Mouse (Mus musculus) forebrain, embryonic 14.5 days (tissue): ENCODE data around the gene Col12a1. TPM values are rescaled to one million over a fixed set of nuclear protein-coding genes. Genes with fewer than 3 reads are reported as not detected.
A peak's percentile ranks its signal among the peaks of the same experiment; 100 is the strongest.

Experiments
- ATAC-seq: fragments of 200-750 bp; cut with Nextera tagmentation; 2 replicates; pipeline ENCODE4 v1.8.0; 2017; ENCODE audit warnings: mild to moderate bottlenecking, moderate library complexity
- DNase-seq: peaks from one replicate; pipeline ENCODE4 v3.0.0-alpha.2; 2015; ENCODE audit warnings: low spot score
- H3K27ac ChIP-seq: fragments of 300-500 bp; sonication (generic); 2 replicates; pipeline ENCODE4 v1.5.1; 2014; ENCODE audit warnings: low read depth, mild to moderate bottlenecking, control low read depth, low read length, moderate library complexity
- H3K27me3 ChIP-seq: fragments of 300-500 bp; sonication (generic); replicated peaks from 2 replicates; pipeline ENCODE4 v1.6.1; 2014; ENCODE audit warnings: low read length, control low read depth, mixed read lengths; ENCODE audit not compliant: control insufficient read depth, insufficient read depth
- H3K36me3 ChIP-seq: fragments of 300-500 bp; sonication (generic); 2 replicates; pipeline ENCODE4 v1.6.1; 2014; ENCODE audit warnings: low read length, control low read depth; ENCODE audit not compliant: control insufficient read depth, insufficient read depth
- H3K4me1 ChIP-seq: fragments of 300-500 bp; sonication (generic); 2 replicates; pipeline ENCODE4 v1.6.1; 2014; ENCODE audit warnings: antibody characterized with exemption, low read length, control low read depth; ENCODE audit not compliant: control insufficient read depth, insufficient read depth
- H3K4me2 ChIP-seq: fragments of 300-500 bp; sonication (generic); 2 replicates; pipeline ENCODE4 v1.6.1; 2014; ENCODE audit warnings: mild to moderate bottlenecking, control low read depth, low read length
- H3K4me3 ChIP-seq: fragments of 300-500 bp; sonication (generic); 2 replicates; pipeline ENCODE4 v1.5.1; 2014; ENCODE audit warnings: low read depth, low read length, control low read depth
- H3K9ac ChIP-seq: fragments of 300-500 bp; sonication (generic); 2 replicates; pipeline ENCODE4 v1.6.1; 2014; ENCODE audit warnings: mild to moderate bottlenecking, low read length, control low read depth, moderate library complexity
- H3K9me3 ChIP-seq: fragments of 300-500 bp; sonication (generic); replicated peaks from 2 replicates; pipeline ENCODE4 v1.6.1; 2016; ENCODE audit warnings: low read length, control low read depth, mixed read lengths; ENCODE audit not compliant: control insufficient read depth
- WGBS: fragments of 180-500 bp; shearing (Covaris S2); extraction: QIAGEN DNeasy Blood & Tissue Kit; methylation state at CpG from one replicate; pipeline ENCODE4 v1.1.7; 2014; 5-methylcytosine and 5-hydroxymethylcytosine counted together
- polyA plus RNA-seq: library from polyadenylated mRNA; unstranded; fragments of >200 nt; fragmentation: Nextera tagmentation; extraction: Ambion mirVana; gene quantifications from 2 replicates; pipeline ENCODE4 v1.2.1, GENCODE M21; 2014

Col12a1 gene
- polyA plus RNA-seq: 5.0 and 7.7 TPM in 2 replicates

- no peaks in the 10 kb centered on the region for H3K36me3 ChIP-seq
- DNase-seq: peak; percentile 82
- H3K4me1 ChIP-seq: peaks cover 11% of the 10 kb centered on the region
- peak within 1 kb of the TSS; percentile 61 for H3K9ac ChIP-seq
- H3K27me3 ChIP-seq: peaks cover 33% of the 10 kb centered on the region
- H3K4me2 ChIP-seq: peak within 1 kb of the TSS; percentile 93
- ATAC-seq: peak; percentile 70
- no peak within 1 kb of the TSS for H3K27ac ChIP-seq
- under 1% methylated on average over 62 of the region's 64 CpGs for WGBS
- H3K4me3 ChIP-seq: peak within 1 kb of the TSS; percentile 49
- no peaks in the 10 kb centered on the region for H3K9me3 ChIP-seq
Observed at GRCm38 (mm10) chr9:79718481-79719370, at the start of gene Col12a1. Gene Col12a1 (minus strand): TSS chr9:79718831.

DNA sequence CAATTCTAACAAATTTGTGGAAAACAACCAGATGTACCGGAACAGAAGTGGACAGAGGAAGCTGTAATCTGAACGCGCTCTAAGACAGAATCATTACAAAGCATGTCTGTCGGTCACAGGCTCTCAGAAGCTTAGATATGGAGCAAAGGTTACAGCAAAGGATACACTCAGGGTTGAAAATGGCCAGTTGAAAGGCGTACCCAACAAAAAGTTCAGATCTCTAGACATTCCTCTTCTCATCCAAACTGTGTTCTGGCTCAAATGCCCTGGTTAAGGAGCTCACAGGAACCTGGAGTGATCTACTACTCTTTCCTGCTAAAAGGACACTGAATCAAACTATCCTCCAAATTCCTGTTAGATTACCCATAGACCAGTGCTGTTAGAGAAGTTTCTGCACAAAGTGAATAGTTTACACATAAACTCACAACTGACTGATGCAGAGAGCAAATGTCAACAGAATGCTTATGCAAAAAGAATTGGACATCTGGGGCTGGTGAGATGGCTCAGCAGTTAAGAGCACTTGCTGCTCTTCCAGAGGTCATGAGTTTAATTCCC is 48.4 kb upstream of the Col12a1 start:
- no peak overlapping the region for H3K4me2 ChIP-seq
- no peak overlapping the region for H3K27ac ChIP-seq
- H3K4me1 ChIP-seq: no peaks in the 10 kb centered on the region
- H3K27me3 ChIP-seq: no peaks in the 10 kb centered on the region
- WGBS: 95% methylated on average over 5 of the region's 5 CpGs
- 0 out of 2 replicates have a peak, but pooled peaks cover 7% of the 10 kb centered on the region for H3K36me3 ChIP-seq
- no peak overlapping the region for H3K9ac ChIP-seq
- no peak for DNase-seq
- no peak for ATAC-seq
- no peak overlapping the region for H3K4me3 ChIP-seq
- no peaks in the 10 kb centered on the region for H3K9me3 ChIP-seq

DNA sequence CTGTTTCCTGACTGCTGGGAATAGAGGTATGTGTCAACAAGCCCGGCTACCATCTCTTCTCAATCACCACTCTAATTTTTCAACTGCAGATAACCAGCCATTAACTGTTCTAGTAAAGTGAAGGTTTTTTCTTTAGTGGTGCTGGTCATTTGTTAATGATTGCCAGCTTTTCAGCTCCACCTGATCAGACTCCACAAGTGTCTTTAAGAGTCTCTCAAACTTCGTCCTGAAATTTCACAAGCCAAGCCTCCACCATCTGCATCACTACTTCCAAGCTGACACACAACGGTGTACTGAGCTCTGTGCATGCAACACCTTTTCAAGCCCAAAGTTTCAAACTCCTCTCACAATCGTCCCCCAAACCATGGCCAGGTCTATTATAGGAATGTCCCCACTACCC is 46.7 kb upstream of the Col12a1 start:
- DNase-seq (no peak), ATAC-seq (no peak)
- 0 out of 2 replicates have a peak, but pooled peaks cover 2% of the 10 kb centered on the region for H3K36me3 ChIP-seq
- no peaks in the 10 kb centered on the region for H3K27me3 ChIP-seq
- H3K9me3 ChIP-seq: no peaks in the 10 kb centered on the region
- H3K4me2 ChIP-seq: no peak overlapping the region
- 89% methylated on average over 4 of the region's 4 CpGs for WGBS
- H3K4me1 ChIP-seq: no peaks in the 10 kb centered on the region
- H3K9ac ChIP-seq: no peak overlapping the region
- H3K27ac ChIP-seq: no peak overlapping the region
- no peak overlapping the region for H3K4me3 ChIP-seq

- ATAC-seq (no peak), DNase-seq (no peak)
- H3K36me3 ChIP-seq: peaks cover 4% of the 10 kb centered on the region; the same call in 1 of the 2 replicates
- peaks cover 4% of the 10 kb centered on the region; the same call in 1 of the 2 replicates for H3K4me1 ChIP-seq
- H3K27ac ChIP-seq: no peak overlapping the region
- 84% methylated on average over 6 of the region's 6 CpGs for WGBS
- H3K4me2 ChIP-seq: no peak overlapping the region
- no peaks in the 10 kb centered on the region for H3K27me3 ChIP-seq
- H3K9ac ChIP-seq: no peak overlapping the region
- no peaks in the 10 kb centered on the region for H3K9me3 ChIP-seq
- H3K4me3 ChIP-seq: no peak overlapping the region
Observed at GRCm38 (mm10) chr9:79762519-79762918, 43.9 kb upstream of the Col12a1 start.

DNA sequence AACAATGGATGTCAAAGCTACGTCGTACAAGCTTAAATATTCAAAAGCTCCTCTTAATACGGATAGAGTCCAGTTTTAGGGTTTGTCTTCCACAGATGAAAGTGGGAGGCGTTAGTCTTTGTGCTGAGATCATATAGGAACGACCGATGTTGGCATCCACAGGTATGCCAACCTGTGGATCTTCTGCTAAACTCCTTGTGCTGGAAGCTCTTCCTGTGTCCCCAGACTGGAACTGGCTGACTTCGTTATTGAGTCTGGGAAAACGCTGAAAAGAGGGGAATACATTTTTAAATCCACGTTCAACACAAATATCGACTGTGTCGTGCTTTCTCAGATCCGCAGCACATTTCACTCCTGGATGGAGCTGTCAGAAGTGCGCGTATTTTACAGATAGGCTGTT is 41.4 kb upstream of the Col12a1 start:
- Histone ChIP-seq H3K4me2 (peak overlapping the region; percentile 53), H3K4me3 (peak overlapping the region; percentile 88), H3K36me3 (peaks cover 18% of the 10 kb centered on the region), H3K9me3 (no peaks in the 10 kb centered on the region), H3K9ac (peak overlapping the region; percentile 88), H3K27ac (peak overlapping the region; percentile 83), H3K4me1 (peaks cover 4% of the 10 kb centered on the region; the same call in 1 of the 2 replicates), H3K27me3 (no peaks in the 10 kb centered on the region)
- ATAC-seq (no peak; the same call in 1 of the 2 replicates), DNase-seq (no peak)
- 7% methylated on average over 14 of the region's 14 CpGs for WGBS

DNA sequence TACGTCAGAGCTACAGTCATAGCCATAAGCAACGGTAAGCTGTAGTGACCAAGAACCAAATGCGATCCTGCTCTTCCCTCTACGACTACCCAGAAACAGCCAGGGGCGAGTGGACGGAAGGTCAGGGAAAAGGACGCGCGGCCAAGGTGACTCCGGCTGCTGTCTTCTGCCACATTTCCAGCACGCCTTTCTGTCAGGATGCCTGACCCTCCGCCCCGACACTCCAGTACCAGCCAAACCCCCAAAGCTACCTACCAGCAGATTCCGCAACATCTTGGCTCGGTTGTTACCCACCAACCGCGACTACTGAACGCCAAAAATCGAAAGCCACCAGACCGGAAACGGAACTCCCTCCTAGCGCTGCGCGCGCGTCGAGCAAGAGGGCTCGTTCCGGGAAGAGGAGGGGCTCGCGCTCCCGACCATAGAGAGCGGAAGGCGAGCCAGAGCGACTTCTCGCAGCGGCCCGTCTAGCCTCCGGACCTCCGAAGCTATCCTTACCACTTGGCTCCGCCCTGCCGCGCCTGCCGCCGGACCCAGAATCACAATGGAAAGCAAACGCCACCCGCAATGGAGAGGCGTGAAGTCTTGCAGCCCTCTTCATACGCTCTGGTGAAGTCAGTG is 40.9 kb upstream of the Col12a1 start, which contains the start of gene Cox7a2:
Cox7a2 (minus strand) TSS at position 494 of the 621 bp plus-strand sequence.
- no peaks in the 10 kb centered on the region for H3K27me3 ChIP-seq
- peak; percentile 98 for DNase-seq
- H3K9me3 ChIP-seq: no peaks in the 10 kb centered on the region
- H3K4me3 ChIP-seq: peak within 1 kb of the TSS; percentile 88
- peak within 1 kb of the TSS; percentile 83 for H3K27ac ChIP-seq
- under 1% methylated on average over 48 of the region's 49 CpGs for WGBS
- peaks cover 21% of the 10 kb centered on the region for H3K36me3 ChIP-seq
- peak; percentile 100 for ATAC-seq
- H3K9ac ChIP-seq: peak within 1 kb of the TSS; percentile 88
- H3K4me2 ChIP-seq: peak within 1 kb of the TSS; percentile 53
- peaks cover 4% of the 10 kb centered on the region; the same call in 1 of the 2 replicates for H3K4me1 ChIP-seq

DNA sequence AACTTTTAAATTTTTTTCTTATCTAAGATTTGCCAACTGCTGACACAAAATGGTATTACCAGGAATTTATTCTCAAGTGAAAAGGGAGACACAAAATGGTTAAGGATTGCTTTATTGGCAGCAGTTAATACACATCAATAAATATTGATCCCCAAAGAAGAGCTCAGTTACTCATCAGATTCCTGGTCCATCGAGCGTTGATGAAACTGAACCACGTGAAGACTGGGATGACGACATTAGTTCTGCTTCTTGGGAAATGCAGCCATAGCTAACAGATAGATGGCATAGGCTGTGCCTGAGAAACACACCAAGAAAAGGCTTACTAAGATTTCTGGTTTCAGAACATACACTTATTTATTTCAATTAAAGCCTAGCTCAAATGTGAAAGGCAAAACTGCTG is 36.7 kb upstream of the Col12a1 start:
- H3K36me3 ChIP-seq: peaks cover 43% of the 10 kb centered on the region
- H3K4me2 ChIP-seq: no peak overlapping the region
- no peaks in the 10 kb centered on the region for H3K9me3 ChIP-seq
- no peak overlapping the region for H3K4me3 ChIP-seq
- ATAC-seq: no peak
- H3K27me3 ChIP-seq: no peaks in the 10 kb centered on the region
- H3K4me1 ChIP-seq: peaks cover 4% of the 10 kb centered on the region; the same call in 1 of the 2 replicates
- H3K9ac ChIP-seq: no peak overlapping the region
- H3K27ac ChIP-seq: no peak overlapping the region
- DNase-seq: no peak
- WGBS: 96% methylated on average over 4 of the region's 4 CpGs

DNA sequence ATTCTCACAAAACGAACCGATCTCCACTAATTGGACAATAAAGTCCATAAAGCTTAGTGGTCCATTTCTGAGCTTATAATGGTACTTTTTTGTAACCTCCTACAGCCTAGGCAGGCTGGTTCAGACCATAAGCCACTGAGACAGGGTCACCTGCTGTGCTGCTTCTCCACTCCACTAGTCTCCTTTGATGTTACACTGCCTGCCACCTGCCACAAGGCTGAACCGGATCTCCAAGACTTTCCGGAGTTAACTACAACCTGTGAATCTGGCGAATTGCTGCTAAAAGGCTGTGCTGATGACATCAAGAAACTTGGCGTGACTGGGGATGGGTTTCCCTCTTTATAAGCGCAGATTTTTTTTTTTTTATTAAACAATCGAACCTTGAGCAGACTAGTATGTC is 33.2 kb upstream of the Col12a1 start:
- 86% methylated on average over 8 of the region's 8 CpGs for WGBS
- H3K9ac ChIP-seq: no peak overlapping the region

More for the DNA sequence above, 33.2 kb upstream of the Col12a1 start:
- DNase-seq (no peak), ATAC-seq (no peak)
- H3K27ac ChIP-seq: no peak overlapping the region
- H3K4me2 ChIP-seq: no peak overlapping the region
- H3K27me3 ChIP-seq: no peaks in the 10 kb centered on the region
- peaks cover 36% of the 10 kb centered on the region for H3K36me3 ChIP-seq
- no peaks in the 10 kb centered on the region for H3K9me3 ChIP-seq
- no peak overlapping the region for H3K4me3 ChIP-seq
- no peaks in the 10 kb centered on the region for H3K4me1 ChIP-seq
